Mouse (Mus musculus) layer of hippocampus, adult 8-10 months (tissue): ENCODE measurements around the gene BC005537. TPM values are rescaled to one million over a fixed set of nuclear protein-coding genes. Genes with fewer than 3 reads are reported as not detected.
"Not testable (repeated sequence)": the region's sequence is repeated elsewhere in the genome, so short reads cannot be mapped to it uniquely, and the experiment has no call there.

Experiments used
- DNase-seq, 2 experiments: peaks; one replicate each; pipeline ENCODE4 v3.0.0; 2022; ENCODE audit warnings: low spot score in 2 of 2
- total RNA-seq, 4 experiments: library from RNA; stranded (reverse); gene quantifications; 2 replicates each; pipeline ENCODE4 v1.2.4; 2022

Gene BC005537
- 100 to 1,000 TPM; 137 to 156 (median 148) TPM for total RNA-seq

DNA sequence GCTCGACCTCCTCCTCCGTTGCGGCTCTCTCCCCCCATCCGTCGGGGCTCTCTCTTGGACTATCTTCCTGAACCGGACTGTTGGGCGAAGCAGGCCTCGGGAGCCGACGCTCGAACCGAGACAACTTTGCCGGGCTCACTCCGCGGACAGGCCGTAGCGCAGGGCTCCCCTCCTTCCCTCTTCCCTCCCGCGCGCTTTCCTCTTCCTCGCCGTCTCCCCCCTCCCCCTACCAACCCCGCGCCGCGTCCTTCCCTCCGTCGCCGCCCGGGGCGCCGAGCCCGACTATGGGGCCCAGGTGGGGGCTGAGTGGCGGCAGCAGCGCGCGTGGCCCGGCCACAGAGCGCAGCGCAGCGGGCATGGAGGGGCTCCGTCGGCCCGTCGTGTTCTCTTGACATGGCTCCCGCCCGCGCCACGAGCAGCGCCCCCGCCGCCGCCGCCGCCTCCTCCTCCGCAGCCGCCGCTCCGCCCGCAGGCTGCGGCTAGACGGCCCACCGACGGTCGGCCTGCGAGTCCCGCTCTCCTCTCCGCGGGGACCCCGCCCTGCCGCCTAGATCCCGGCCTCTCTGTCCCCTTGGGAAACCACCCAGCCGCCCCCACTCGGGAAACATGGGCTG is at the start of gene BC005537:
Gene BC005537, plus strand, starts transcription at position 350 of the 614 bp plus-strand sequence.
- peak in 1 of 2 experiments; percentile 31 for DNase-seq

DNA sequence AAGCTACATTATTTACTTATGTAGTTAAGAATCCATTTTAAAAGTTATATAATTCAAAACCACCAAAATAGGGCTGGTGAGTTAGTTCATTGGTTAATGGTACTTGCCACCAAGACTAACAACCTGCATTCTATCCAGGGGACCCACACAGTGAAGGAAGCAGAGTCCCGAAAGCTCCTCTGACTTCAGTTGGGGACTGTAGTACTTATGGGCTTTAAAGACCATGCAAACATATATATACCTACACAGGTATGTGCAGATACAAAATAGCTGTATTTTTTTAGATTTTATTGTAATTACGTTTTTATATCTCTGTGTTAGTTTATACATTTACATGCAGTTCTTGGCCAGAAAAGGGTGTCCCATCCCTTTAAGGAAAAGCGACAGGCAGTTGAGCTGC is 44.7 kb upstream of the BC005537 start:
- DNase-seq = no peak

DNA sequence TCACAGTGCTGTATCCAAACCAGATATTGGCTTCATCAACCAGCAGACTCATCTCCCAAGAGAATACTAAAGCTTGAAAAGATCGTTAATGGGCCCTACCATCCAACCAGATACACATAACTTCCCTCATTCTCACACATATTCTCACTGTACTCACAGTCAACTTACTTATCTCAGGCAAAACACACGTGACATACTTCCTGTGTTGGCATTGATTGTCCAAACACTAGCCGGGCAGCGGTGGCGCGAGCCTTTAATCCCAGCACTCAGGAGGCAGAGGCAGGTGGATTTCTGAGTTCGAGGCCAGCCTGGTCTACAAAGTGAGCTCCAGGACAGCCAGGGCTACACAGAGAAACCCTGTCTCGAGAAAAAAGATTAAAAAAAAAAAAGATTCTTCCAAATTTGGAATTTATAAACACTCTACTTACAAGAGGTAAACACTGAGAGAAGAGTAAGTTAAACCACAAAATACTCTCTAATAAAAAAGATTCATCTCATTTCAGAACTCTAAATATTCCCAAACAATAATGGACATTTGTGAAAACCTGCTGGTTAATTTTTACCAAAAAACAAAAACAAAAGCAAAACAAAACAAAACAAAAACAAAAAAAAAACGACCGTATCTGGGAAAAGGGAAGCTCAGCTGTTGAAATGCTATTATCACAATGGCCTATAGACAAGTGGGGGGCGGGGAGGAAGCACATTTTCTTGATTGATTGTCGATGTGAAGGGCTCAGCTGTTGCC is 43.5 kb upstream of the BC005537 start:
- DNase-seq = no peak

DNA sequence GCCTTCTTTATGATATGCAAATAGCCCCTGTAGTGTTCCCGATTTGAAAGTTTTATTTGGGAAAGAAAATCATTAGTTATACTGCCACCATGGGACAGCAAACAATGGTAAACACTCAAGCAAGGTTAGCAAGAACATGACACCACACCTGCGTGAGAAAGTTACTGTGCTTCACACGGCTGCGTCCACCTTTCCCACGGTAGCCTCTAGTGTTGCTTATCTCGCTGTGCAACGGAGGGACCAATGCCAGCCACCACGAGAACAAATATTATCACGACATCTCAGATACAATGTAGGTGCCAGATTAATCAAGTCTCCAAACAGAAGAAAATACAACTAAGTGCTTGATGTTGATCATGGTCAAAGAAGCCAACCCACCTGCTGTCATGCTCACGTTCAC is 42.0 kb upstream of the BC005537 start:
- DNase-seq = no peak

DNA sequence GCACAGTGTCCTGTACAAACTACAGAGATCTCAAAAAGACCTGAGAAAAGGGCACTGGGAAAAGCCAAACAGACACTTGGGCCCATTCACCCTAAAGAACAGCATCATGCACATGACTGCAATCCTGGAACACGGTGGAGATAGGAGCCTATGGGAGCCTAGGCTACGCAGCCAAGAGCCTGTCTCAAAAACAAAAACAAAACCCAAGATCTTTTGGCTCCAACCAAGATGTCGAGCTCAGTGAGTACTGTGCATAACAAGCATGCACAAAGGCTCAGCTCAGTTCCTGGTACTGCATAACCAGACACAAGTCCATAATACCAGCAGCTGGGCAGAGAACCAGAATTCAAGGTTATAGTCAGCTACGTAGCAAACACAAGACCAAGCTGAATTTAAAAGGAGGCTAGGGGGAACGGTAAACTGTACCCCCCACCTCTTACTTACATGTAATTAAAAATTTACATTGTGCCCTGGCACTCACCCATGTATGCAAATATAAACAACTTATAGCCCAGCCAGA is 41.0 kb upstream of the BC005537 start:
- DNase-seq = no peak

DNA sequence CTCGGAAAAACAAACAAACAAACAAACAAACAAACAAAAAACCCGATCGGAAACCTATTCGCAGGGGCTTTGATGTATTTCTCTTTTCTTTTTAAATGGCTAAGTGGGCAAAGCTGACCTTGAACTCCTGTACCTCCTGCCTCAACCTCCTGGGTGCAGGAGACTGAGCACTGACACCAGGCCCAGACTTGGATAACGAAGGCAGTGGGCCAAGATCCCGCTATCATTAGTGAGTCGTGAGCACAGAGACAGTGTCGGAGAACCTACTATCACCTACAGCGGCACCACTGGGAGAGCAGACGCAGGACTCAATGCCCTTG is 40.4 kb upstream of the BC005537 start:
- no peak for DNase-seq

DNA sequence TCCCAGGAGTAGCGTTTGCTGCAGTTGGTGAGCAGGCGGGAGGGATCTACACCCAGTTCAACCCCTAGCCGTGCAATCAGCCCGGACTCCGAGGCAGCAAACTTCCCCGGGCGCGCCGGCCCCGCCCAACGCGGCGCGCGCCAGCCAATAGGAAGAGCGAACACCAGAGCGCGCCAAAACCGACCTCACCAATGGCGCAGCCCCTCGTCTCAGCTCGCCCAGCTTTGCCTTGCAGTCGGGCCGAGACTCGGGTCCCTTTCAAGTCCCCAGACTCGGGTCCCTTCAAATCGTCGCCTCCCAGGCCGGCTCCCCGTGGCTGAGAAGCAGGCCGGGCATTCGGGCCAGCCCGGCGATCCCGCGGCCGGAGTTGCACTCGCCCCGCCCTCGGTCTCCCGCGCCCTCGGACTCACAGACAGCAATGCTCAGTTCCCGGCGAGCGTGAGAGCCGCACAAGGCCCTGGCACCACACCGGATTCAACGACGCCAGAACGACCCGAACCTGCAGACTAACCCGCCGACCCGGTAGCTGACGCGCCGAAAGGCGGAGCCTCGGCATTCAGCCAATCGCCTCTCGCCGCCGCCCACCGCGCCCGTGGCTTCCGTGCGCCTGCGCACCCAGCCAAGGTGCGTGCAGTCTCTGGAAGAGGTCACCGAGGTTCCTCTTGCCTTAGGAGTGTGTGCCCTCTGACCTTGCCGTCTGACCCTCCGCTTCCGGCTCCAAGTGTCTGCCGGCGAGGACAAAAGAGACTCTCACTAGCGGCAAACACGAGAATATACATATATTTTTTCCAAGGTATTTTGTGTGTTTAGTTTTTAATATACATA is 39.8 kb upstream of the BC005537 start, which contains the start of gene Gmnn:
Gene Gmnn, minus strand, starts transcription at position 521 of the 825 bp plus-strand sequence.
- peak; percentile 50 to 74 for DNase-seq

DNA sequence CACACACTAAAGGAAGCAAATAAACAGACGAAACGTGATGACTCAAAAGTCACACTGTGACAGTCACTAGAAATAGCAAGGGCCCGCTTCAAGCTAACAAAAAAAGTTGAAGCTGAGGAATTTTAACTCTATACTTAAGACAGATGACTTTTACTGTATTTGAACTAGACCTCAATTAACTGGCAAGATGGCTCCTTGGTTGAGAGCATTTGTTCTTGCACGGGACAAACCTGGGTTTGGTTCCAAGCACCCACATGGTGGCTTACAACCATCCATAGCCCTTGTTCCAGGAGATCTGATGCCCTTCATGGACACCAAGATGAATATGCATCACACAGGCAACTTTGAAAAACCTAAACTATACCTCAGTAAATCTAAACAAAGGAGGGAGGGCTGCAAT is 39.2 kb upstream of the BC005537 start:
- DNase-seq = no peak

DNA sequence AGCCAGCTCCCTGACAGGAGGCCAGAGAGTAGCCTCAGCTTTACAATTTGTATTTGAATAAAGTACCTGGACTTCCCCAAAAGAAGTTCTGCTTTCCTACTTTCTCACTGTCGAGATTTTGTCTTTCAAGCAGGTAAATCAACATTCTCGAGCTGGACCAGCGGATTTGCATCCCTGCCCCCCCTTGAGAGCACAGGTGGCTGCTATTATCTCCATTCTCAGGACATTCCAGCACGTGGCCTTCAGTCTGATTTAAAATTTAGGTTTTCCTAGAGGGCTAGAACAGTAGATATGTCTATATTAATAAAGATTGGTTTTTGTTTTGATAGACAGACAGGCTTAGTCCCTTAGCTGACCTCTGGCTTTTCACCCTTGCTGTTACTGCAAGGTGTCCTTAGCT is 33.6 kb upstream of the BC005537 start:
- DNase-seq = not testable (repeated sequence)

DNA sequence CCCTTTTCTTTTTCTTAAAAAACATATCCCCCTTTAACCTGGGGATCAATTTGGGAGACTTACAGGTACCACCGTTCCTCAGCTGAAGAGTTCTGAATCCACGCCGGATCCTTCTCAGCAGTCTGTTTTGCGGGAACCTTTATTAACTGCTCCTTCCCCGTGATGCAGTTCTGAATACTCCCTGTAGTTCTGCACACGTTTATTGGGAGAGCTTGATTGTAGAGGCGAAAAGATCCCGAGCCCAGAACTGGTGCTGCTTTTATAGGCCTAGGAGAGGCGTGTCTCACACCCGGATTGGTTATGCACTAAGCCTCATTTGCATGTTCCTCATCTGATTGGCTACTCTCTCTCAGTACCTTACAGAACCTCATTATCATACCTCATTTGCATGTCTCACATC is 30.0 kb upstream of the BC005537 start:
- not testable (repeated sequence) for DNase-seq

DNA sequence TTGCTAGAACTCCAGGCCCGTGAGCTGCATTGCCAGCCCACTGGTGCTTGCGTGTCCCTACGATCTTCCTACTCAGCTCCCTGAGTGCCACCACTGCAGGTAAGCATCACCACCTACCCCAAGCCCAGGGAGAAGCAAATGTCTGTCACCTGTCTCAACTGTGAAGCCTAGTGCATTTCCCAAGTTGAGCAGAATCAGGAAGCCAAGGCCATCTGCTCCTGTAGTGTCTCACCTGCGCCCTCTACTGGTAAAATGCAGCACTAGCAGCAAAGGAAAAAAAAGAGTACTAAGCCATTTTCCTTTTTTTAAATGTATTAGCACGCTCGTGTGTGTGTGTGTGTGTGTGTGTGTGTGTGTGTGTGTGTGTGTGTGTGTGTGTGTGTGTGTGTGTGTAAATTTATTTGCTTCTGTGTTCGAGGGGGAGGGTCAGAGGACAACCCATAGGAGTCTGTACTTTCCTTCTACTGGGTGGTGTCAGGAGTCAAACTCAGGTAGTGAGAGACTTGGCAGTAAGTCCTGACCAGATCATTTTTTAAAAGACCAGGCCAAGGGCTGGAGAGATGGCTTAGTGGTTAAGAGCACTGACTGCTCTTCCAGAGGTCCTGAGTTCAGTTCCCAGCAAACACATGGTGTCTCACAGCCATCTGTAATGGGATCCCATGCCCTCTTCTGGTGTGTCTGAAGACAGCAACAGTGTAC is 25.2 kb upstream of the BC005537 start:
- peak in 1 of 2 experiments; percentile 45 for DNase-seq

DNA sequence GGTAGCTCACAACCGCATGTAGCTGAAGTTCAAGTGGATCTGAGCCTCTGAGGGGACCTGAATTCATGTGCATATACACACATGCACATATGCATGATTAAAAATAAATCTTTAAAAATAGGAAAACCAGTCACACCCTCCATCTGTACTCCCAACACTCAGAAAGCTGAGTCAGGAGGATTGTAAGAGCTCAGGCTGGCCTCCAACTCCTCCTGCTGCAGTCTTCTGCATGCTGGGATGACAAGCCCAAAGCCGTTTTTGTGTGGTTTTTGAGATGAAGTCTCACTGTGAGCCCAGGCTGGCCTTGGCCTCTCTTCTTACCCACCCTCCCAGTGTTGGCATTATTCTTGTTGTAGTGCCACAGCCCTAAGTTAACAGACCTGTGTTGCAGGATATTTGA is 23.4 kb upstream of the BC005537 start:
- DNase-seq = no peak

DNA sequence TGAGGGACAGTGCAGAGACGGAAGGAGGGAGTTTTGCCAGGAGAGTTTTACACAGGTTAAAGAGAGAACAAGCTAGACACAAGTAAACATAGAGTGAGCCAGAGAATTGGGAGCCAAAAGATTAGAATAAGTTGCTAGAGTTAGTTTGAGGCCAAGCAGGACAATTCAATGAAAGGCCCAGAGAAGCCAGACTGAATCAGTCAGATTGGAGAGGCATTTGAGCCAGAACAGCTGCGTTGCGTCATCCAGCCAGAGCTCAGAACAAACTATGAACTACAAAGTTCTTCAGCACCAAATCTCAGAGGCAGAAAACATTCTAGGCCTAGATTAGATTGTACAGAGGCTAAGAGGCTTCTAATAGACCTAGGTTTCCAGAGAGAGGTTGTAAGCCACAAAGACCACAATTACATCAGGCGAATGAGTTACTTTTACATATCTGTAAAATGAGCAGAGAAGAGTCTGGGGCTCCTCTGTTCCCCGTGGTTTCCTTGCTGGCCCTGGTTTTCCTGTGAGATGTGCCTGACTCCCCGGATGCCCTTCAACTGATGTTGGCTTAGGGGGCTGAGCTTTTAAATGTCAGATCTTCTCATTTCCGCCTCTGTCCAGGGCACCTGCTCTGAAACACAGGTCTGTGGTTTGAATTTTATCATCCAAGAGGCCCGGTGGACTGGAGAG is 22.6 kb upstream of the BC005537 start:
- no peak for DNase-seq

DNA sequence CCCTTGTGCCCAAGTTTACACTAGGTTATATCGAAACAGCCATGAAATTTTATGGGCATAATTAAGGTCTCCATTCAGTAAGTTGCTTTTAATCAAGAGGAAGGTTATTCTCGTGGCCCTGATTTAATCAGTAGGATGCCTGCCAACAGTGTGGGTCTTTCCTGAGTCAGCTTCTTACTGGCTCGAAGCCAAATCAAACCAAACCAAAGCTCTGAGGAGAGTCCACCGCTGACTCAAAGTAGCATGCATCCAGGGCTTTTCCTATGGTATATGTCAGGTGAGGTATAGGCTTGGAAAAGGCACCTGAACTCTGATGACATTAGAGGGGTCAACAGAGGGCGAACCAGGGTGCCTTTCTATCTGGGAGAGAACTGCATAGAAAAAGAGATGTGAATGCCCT is 19.5 kb upstream of the BC005537 start:
- no peak for DNase-seq

DNA sequence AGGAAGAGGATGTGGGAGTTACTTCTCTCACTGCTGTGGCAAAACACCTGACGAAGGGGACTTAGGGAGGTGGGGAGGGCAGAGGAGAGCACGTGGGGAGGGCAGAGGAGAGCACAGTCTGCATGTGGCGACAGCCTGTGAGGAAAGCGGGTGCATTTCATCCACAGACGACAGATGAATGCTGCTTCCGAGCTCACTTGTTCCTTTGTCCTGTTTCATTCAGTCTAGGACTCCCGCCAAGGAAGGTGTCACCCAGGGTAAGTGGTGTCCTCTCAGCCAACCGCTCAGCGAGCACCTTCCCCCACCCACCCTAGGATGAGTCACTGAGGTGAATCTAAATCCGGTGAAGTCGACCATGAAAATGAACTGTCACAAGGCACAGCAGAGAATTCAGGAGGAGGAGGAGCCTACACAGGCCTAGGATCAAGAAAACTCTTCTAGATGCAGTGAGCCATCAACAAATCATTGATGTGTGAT is 15.4 kb upstream of the BC005537 start:
- no peak for DNase-seq

DNA sequence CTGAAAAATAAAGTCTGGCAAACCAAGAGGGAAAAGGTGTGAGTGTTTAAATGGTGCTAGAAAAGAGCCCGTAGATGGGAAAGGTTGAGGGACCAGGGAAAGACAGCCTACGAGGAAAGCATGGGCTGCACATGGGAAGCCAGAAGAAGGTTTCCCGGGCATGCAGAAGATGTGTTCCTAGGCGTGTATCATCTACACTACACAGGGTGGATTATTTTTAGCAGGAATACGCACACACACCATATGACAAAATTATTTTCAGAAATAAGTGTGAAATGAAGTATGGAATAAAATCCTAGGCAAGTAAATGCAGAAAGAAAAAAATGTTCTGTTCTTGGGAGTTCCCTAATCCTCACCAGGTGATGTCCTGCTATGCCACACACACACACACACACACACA is 14.0 kb upstream of the BC005537 start:
- DNase-seq = no peak

DNA sequence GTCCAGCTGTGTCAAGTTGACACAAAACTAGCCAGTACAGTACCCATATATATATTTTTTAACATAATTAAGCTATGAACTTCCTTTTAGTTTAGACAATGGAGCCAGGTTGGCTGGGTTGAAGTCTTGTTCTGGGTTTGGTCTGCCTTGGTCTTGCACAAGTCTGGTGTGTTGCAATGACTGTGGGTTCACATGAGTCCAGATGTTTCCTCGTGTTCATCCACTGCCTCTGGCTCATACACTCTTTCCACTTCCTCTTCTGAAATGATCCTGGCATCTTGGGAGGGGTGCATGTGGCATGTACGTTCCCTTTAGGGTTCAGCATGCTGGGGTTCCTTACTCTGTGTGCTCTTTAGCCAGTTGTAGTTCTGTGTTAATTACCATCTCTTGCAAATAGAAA is 10.1 kb upstream of the BC005537 start:
- DNase-seq = no peak

DNA sequence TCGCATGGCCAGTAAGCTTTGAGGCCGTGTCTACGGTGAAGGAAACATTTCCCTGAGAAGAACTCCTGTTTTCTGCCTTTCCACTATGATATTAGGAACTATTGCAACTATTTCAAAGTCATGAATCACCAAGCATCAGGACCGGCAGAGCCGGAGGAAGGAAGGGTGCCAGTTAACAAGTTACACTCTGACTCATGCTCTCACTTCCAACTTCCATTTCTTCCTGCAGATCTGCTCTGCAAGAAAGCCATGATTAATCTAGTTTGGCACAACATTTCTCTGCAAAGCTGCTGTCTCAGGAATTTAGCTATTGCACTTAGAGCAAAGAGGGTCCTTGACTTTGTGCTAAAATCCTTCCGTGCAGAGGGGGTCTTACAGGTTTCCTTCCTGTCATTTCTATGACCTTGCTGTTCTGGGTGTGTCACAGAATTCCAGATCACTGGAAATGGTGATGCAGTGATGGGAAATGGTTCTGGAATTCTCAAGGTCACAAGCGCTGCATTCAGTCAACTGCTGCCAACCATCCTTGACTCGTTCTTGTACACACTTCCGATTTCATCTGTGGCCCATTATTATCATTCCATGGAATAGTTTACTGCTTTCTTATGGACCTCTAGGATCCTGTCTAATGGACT is 8.9 kb upstream of the BC005537 start:
- DNase-seq = no peak

DNA sequence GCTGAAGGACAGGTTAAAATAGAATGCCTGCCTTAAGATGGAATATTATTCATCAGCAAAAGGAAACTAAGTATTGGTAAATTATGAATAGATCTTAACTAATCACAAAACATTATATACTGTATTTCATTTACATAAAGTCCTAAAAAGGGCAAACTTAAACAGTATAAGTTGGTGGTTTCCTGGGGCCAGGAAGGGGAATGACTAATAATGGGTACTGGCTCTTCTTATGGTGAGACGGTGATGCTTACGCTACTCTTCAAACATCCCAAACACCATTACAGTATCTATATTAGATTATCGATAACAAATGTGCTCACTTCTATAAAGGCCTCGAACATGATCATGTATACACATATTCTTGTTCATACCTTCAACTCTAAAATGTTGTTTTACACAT is 2.8 kb upstream of the BC005537 start:
- no peak for DNase-seq

DNA sequence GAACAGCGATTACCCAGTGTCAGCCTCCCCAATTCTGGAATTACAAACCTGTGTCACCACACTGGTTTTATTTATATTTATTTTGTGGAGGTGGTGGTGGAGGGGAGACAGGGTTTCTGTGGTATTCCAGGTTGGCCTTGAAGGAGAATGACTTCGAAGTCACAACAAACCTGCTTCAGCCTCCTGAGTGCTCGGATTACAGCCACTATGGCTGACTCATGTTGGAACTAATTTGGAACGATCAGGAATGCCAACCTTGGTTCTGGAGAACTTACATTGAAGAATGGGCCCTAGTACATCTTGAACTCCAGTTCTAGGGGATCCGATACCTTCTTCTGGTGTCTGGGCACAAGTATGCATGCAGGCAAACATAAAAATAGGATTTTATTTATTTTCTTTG is 2.1 kb upstream of the BC005537 start:
- no peak for DNase-seq
